Mouse (Mus musculus) induced T-regulatory cell, adult 2 months (primary cell): ENCODE measurements at regions not wholly inside any gene's neighbourhood (a gene's known extent, or its start where the extent isn't known, plus 50 kb on each side); places are given as distances from the start of the nearest gene placed in this dataset.
"Not testable (repeated sequence)": the region's sequence is repeated elsewhere in the genome, so short reads cannot be mapped to it uniquely, and the experiment has no call there.

Experiments used
- DNase-seq: peaks from one replicate; pipeline ENCODE4 v3.0.0-alpha.2; 2012; ENCODE audit warnings: low read depth

- peak; percentile 31 for DNase-seq
These were observed 131.1 kb downstream of the Phlda1 start for GRCm38 (mm10) chr10:111637084-111637735.

GRCm38 (mm10) chr10:111639866-111640265, 133.8 kb downstream of the Phlda1 start:
- DNase-seq: no peak

GRCm38 (mm10) chr10:111642683-111643082, 136.6 kb downstream of the Phlda1 start:
- no peak for DNase-seq

GRCm38 (mm10) chr10:111653773-111654172, 147.7 kb downstream of the Phlda1 start:
- DNase-seq: not testable (repeated sequence)

GRCm38 (mm10) chr10:111654364-111655226, 148.5 kb downstream of the Phlda1 start:
- no peak for DNase-seq

GRCm38 (mm10) chr10:111658828-111659227, 152.7 kb downstream of the Phlda1 start:
- DNase-seq: no peak

GRCm38 (mm10) chr10:111662665-111663064, 156.6 kb downstream of the Phlda1 start:
- DNase-seq: no peak

GRCm38 (mm10) chr10:111665834-111666233, 159.7 kb downstream of the Phlda1 start:
- no peak for DNase-seq

GRCm38 (mm10) chr10:111666963-111667362, 160.9 kb downstream of the Phlda1 start:
- no peak for DNase-seq

- no peak for DNase-seq
These were observed 162.6 kb downstream of the Phlda1 start for GRCm38 (mm10) chr10:111668639-111669038.

- no peak for DNase-seq
These were observed 163.6 kb downstream of the Phlda1 start for GRCm38 (mm10) chr10:111669658-111670057.

- no peak for DNase-seq
These were observed 164.6 kb downstream of the Phlda1 start for GRCm38 (mm10) chr10:111670666-111671065.

- DNase-seq: no peak
These were observed 166.6 kb downstream of the Phlda1 start for GRCm38 (mm10) chr10:111672454-111673316.

- DNase-seq: no peak
These were observed 167.2 kb downstream of the Phlda1 start for GRCm38 (mm10) chr10:111673317-111673610.

- DNase-seq: no peak
These were observed 170.2 kb downstream of the Phlda1 start for GRCm38 (mm10) chr10:111676255-111676654.

- DNase-seq: no peak
These were observed 174.8 kb downstream of the Phlda1 start for GRCm38 (mm10) chr10:111680919-111681318.

- DNase-seq: no peak
These were observed 178.6 kb downstream of the Phlda1 start for GRCm38 (mm10) chr10:111684409-111685346.

- no peak for DNase-seq
These were observed 180.5 kb downstream of the Phlda1 start for GRCm38 (mm10) chr10:111686585-111686984.

GRCm38 (mm10) chr10:111689587-111689986, 183.5 kb downstream of the Phlda1 start:
- no peak for DNase-seq

GRCm38 (mm10) chr10:111693762-111694161, 187.7 kb downstream of the Phlda1 start:
- no peak for DNase-seq
